Mouse (Mus musculus) heart, adult 11 months (tissue): ENCODE results near the gene Bcl6.
A peak's percentile ranks its signal among the peaks of the same experiment; 100 is the strongest.

Experiments used
- DNase-seq: peaks from one replicate; pipeline ENCODE4 v3.0.0; 2022

Bcl6 gene

GRCm38 (mm10) chr16:23990161-23990970 lies 1.7 kb upstream of the Bcl6 start:
- DNase-seq, result peak; percentile 73

- peak; percentile 98 for DNase-seq
Measured at GRCm38 (mm10) chr16:23989209-23990160, 833 bp upstream of the Bcl6 start.

- DNase-seq, result no peak
Measured at GRCm38 (mm10) chr16:23988157-23988465, 541 bp downstream of the Bcl6 start.

GRCm38 (mm10) chr16:23987341-23988156 lies 1.1 kb downstream of the Bcl6 start:
- peak; percentile 96 for DNase-seq

- peak; percentile 94 for DNase-seq
Measured at GRCm38 (mm10) chr16:23986871-23987270, 1.8 kb downstream of the Bcl6 start.

- DNase-seq, result peak; percentile 92
Measured at GRCm38 (mm10) chr16:23986176-23986575, 2.5 kb downstream of the Bcl6 start.

GRCm38 (mm10) chr16:23985467-23985861 lies 3.2 kb downstream of the Bcl6 start:
- peak; percentile 70 for DNase-seq

- DNase-seq, result peak; percentile 97
Measured at GRCm38 (mm10) chr16:23984760-23985466, 3.7 kb downstream of the Bcl6 start.

GRCm38 (mm10) chr16:23984183-23984582 lies 4.5 kb downstream of the Bcl6 start:
- peak; percentile 98 for DNase-seq

- DNase-seq, result peak; percentile 97
Measured at GRCm38 (mm10) chr16:23982891-23983588, 5.6 kb downstream of the Bcl6 start.

- DNase-seq, result peak; percentile 98
Measured at GRCm38 (mm10) chr16:23981925-23982851, 6.5 kb downstream of the Bcl6 start.

- peak; percentile 94 for DNase-seq
Measured at GRCm38 (mm10) chr16:23980991-23981720, 7.5 kb downstream of the Bcl6 start.

- DNase-seq, result peak; percentile 91
Measured at GRCm38 (mm10) chr16:23980201-23980870, 8.3 kb downstream of the Bcl6 start.

GRCm38 (mm10) chr16:23979446-23979845 lies 9.2 kb downstream of the Bcl6 start:
- DNase-seq, result peak; percentile 96

- peak; percentile 82 for DNase-seq
Measured at GRCm38 (mm10) chr16:23978495-23978894, 10.2 kb downstream of the Bcl6 start.

- DNase-seq, result peak; percentile 77
Measured at GRCm38 (mm10) chr16:23977732-23978131, 10.9 kb downstream of the Bcl6 start.

- DNase-seq, result no peak
Measured at GRCm38 (mm10) chr16:23976196-23976595, 12.5 kb downstream of the Bcl6 start.

- peak; percentile 84 for DNase-seq
Measured at GRCm38 (mm10) chr16:23973635-23974367, 14.9 kb downstream of the Bcl6 start.
